Mouse (Mus musculus): Measurements from ENCODE around the gene Krt81. TPM values are rescaled to one million over a fixed set of nuclear protein-coding genes. Genes with fewer than 3 reads are reported as not detected.

The Krt81 gene
- polyA plus RNA-seq, 1 experiment from 2014 or later = not detected

DNA sequence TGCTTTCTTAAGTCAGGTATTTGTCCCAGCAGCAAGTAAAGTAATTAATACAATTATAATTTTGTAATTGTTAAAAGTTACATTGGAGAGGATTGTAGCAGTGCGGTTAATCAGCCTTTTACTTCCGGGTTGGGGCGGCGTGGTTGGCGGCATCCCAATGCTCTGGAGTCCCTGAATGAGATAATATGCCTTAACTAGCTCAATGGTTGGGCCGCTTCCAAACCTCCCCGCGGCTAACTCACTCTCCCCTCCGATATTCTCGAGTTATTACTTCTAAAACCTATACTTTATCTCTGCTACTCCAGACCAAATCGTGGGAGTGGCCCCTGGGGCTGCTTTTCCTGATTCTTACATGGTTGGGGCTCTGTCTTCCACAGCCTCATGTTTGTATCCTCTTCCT is 17.0 kb downstream of the Krt81 start:
- Histone ChIP-seq H3K27ac (replicated peaks) (no peak overlapping the region), H3K9ac (no peak overlapping the region), H3K9me3 (no peaks in the 10 kb centered on the region), H3K27me3 (no peaks in the 10 kb centered on the region), H3K4me3 (no peak overlapping the region), H3K36me3 (no peaks in the 10 kb centered on the region), H3K4me1 (replicated peaks) (no peaks in the 10 kb centered on the region), H3K4me2 (no peak overlapping the region)
- ATAC-seq (ENCODE audit: low read depth) = no peak
- 76% methylated on average over 11 of the region's 11 CpGs for WGBS

DNA sequence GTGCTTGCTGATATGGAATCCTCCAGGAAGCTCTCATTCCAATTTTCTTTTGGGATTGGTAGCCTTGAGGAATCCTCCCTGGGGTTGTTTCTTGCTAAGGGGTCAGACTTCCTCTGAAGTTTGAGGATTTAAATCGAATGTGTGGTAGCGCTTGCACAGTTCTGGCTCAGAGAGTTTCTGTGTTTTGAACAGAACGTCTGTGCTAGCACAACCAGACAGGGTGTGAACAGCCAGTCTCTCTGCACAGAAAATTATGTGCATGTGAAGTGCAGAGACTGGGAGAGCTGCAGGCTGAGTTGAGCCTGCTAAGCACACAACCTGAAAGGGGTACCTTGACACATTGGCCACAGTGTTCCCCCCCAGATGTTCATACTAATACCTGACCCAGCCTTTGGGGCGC is 22.7 kb downstream of the Krt81 start:
- H3K4me3 ChIP-seq = no peak overlapping the region
- H3K36me3 ChIP-seq = no peaks in the 10 kb centered on the region
- H3K4me1 ChIP-seq (replicated peaks) = peaks cover 9% of the 10 kb centered on the region
- no peak overlapping the region for H3K27ac ChIP-seq (replicated peaks)
- no peak overlapping the region for H3K4me2 ChIP-seq
- 81% methylated on average over 4 of the region's 4 CpGs for WGBS
- ATAC-seq (ENCODE audit: low read depth) = no peak
- H3K27me3 ChIP-seq = peaks cover 38% of the 10 kb centered on the region
- H3K9ac ChIP-seq = no peak overlapping the region
- H3K9me3 ChIP-seq = no peaks in the 10 kb centered on the region

DNA sequence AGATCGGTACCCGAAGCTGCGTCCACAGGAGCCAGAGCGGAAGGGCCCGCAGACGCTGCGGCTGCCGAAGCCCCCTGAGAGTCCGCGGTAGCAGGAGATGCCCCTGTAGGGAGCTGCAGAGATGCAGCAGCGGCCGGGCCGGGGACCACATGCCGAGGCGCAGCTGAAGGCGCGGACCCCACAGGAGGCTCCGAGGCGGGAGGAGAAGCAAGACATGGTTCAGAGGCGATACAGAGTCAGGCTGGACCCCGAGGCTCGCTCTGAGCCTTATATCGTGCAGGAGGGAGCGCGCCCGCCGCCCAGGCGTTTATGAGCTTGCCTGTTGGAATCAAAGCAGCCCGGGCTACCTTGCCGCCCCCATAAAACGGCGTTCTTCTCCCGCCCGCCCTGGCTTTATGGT is 25.0 kb downstream of the Krt81 start, which contains the start of gene Krt87:
Gene Krt87, minus strand, starts transcription at position 250 of the 400 bp plus-strand sequence.
- Histone ChIP-seq H3K9me3 (no peaks in the 10 kb centered on the region), H3K4me2 (peak within 1 kb of the TSS; percentile 65), H3K4me1 (replicated peaks) (peaks cover 9% of the 10 kb centered on the region), H3K9ac (peak within 1 kb of the TSS; percentile 64), H3K27ac (replicated peaks) (no peak within 1 kb of the TSS), H3K27me3 (peaks cover 38% of the 10 kb centered on the region), H3K36me3 (no peaks in the 10 kb centered on the region), H3K4me3 (peak within 1 kb of the TSS; percentile 37)
- 2% methylated on average over 34 of the region's 34 CpGs for WGBS
- ATAC-seq (ENCODE audit: low read depth) = peak; percentile 32; the same call in 1 of the 2 replicates

GRCm38 (mm10) chr15:101436611-101437010 is 26.9 kb downstream of the Krt81 start:
- WGBS = 92% methylated on average over 7 of the region's 7 CpGs
- peaks cover 9% of the 10 kb centered on the region for H3K4me1 ChIP-seq (replicated peaks)
- H3K4me3 ChIP-seq = no peak overlapping the region
- no peak overlapping the region for H3K4me2 ChIP-seq
- no peak overlapping the region for H3K27ac ChIP-seq (replicated peaks)
- H3K27me3 ChIP-seq = peaks cover 38% of the 10 kb centered on the region
- H3K9ac ChIP-seq = no peak overlapping the region
- H3K9me3 ChIP-seq = no peaks in the 10 kb centered on the region
- H3K36me3 ChIP-seq = no peaks in the 10 kb centered on the region
- ATAC-seq (ENCODE audit: low read depth) = no peak

GRCm38 (mm10) chr15:101424914-101425313 is 38.6 kb downstream of the Krt81 start:
- ATAC-seq (ENCODE audit: low read depth) = no peak
- H3K36me3 ChIP-seq = no peaks in the 10 kb centered on the region
- no peak overlapping the region for H3K4me3 ChIP-seq
- H3K9ac ChIP-seq = no peak overlapping the region
- H3K27ac ChIP-seq (replicated peaks) = no peak overlapping the region
- H3K27me3 ChIP-seq = no peaks in the 10 kb centered on the region
- H3K9me3 ChIP-seq = no peaks in the 10 kb centered on the region
- 15% methylated on average over 5 of the region's 5 CpGs for whole genome bisulfite sequencing
- no peak overlapping the region for H3K4me2 ChIP-seq
- no peaks in the 10 kb centered on the region for H3K4me1 ChIP-seq (replicated peaks)

DNA sequence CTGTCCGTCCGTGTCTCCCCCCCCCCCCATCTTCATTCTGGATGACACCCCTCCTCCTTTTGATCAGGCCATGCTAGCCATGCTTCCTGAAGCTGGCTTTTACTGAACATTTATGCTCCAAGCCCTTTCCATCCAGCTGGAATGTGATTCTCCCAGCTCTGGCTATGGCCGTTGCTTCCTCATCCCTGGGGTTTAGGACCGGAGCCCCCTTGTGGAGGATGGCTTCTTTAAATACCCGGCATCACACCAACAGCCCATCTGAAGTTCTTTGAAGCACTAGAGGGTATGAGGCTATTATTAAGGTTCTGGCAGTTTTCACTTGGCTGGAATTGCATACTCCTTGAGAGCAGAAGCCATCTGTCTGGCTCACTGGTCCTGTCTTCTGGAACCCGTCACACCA is 42.6 kb downstream of the Krt81 start:
- H3K27ac ChIP-seq (replicated peaks) = no peak overlapping the region
- WGBS = 58% methylated on average over 6 of the region's 6 CpGs

DNA sequence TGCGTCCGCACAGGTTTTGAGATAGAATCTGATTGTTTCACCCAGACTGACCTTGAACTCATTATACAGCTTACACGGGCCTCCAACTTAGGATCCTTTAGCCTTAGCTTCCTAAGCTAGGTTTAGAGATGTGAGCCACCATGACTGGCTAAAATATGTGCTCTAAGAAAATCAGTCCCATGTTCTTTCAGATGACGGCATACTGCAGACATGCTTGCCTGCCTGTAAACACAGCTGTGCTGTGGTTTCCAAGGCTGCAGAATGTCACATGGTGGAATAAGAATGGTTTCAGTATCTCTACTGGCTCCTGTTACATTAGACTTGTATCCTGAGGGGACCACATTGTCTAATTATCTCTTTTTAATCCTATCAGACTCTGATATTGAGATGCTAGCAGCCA is 44.6 kb downstream of the Krt81 start:
- Histone ChIP-seq H3K4me3 (no peak overlapping the region), H3K4me1 (replicated peaks) (no peaks in the 10 kb centered on the region), H3K36me3 (no peaks in the 10 kb centered on the region), H3K9me3 (no peaks in the 10 kb centered on the region), H3K27me3 (peaks cover 4% of the 10 kb centered on the region), H3K4me2 (no peak overlapping the region), H3K9ac (no peak overlapping the region), H3K27ac (replicated peaks) (no peak overlapping the region)
- 83% methylated on average over 4 of the region's 4 CpGs for WGBS
- no peak for ATAC-seq (ENCODE audit: low read depth)

More for the DNA sequence above, 42.6 kb downstream of the Krt81 start:
- Histone ChIP-seq H3K4me2 (no peak overlapping the region), H3K4me3 (no peak overlapping the region), H3K4me1 (replicated peaks) (no peaks in the 10 kb centered on the region), H3K9ac (no peak overlapping the region), H3K36me3 (no peaks in the 10 kb centered on the region), H3K9me3 (no peaks in the 10 kb centered on the region), H3K27me3 (no peaks in the 10 kb centered on the region)
- ATAC-seq (ENCODE audit: low read depth) = no peak

DNA sequence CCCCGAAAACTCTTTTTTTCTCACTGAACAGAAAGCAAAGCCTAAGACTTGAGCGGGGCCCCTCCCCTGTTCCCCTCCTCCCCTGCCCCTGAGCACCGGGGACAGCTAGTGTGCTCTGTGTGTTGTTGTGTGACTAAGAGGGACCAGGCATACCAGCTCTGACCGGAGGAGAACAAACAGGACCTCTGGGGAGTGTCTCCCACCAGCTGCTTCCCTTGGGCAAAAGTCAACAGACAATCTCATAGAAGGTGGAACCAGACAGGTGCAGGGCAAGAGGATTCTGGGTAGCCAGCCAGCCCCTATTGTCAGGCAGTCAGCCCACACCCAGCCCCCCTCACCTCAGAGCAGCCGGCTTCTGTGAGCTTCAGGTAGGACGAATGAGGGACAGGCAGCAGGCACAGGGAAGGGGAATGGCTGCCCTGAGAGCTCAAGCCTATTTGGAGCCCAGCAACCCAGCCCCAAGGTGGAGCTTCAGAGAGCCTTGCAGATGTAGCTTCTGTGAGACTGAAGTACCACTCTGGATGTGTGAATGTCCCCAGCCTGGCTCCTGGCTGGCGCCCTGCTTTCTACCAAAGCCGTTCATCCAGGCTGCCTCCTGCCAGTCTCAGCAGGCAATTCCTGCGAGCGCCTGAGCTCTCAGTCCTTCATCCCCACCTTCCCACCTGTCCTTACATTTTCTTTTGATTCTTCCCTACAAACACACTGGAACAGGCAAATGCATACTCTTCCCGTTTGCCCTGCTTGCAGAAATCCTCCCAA is 48.6 kb downstream of the Krt81 start:
- no peak overlapping the region for H3K4me3 ChIP-seq
- H3K4me2 ChIP-seq = no peak overlapping the region
- no peaks in the 10 kb centered on the region for H3K9me3 ChIP-seq
- no peaks in the 10 kb centered on the region for H3K36me3 ChIP-seq
- no peak overlapping the region for H3K27ac ChIP-seq (replicated peaks)
- no peak overlapping the region for H3K9ac ChIP-seq
- H3K27me3 ChIP-seq = peaks cover 35% of the 10 kb centered on the region
- no peaks in the 10 kb centered on the region for H3K4me1 ChIP-seq (replicated peaks)
- no peak for ATAC-seq (ENCODE audit: low read depth)
- WGBS = 48% methylated on average over 11 of the region's 11 CpGs

DNA sequence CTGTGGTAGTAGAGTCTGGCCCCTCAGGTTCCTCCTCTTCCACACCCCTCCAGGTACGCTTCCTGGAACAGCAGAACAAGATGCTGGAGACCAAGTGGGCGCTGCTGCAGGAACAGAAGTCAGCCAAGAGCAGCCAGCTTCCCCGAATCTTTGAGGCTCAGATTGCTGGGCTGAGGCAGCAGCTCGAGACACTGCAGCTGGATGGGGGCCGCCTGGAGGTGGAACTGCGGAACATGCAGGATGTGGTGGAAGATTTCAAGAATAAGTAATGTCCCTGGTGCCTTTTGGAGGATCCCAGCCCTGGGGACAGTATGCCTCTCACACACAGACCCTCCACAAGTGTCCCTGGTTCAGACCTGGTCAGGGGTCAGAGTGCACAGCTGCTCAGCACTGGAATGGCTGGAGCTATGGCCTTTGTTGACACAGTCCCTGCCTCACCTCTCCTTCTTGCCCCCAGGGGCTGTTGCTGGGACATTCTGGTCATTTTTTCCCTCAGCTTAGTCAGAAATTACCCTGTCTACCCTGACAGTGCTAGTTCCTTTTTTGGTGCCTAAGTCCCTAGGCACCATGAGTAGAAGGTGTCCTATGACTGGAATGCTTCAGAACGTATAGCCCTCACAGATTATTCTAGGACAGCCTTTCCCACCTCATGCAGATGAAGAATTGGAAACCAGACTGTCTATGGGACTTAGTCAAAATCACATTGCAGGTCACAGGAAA is 49.5 kb downstream of the Krt81 start:
- H3K4me3 ChIP-seq = no peak overlapping the region
- H3K9me3 ChIP-seq = no peaks in the 10 kb centered on the region
- WGBS = 58% methylated on average over 7 of the region's 7 CpGs
- no peaks in the 10 kb centered on the region for H3K4me1 ChIP-seq (replicated peaks)
- ATAC-seq (ENCODE audit: low read depth) = no peak
- no peaks in the 10 kb centered on the region for H3K36me3 ChIP-seq
- H3K4me2 ChIP-seq = no peak overlapping the region
- H3K27ac ChIP-seq (replicated peaks) = no peak overlapping the region
- H3K9ac ChIP-seq = no peak overlapping the region
- H3K27me3 ChIP-seq = peaks cover 35% of the 10 kb centered on the region

DNA sequence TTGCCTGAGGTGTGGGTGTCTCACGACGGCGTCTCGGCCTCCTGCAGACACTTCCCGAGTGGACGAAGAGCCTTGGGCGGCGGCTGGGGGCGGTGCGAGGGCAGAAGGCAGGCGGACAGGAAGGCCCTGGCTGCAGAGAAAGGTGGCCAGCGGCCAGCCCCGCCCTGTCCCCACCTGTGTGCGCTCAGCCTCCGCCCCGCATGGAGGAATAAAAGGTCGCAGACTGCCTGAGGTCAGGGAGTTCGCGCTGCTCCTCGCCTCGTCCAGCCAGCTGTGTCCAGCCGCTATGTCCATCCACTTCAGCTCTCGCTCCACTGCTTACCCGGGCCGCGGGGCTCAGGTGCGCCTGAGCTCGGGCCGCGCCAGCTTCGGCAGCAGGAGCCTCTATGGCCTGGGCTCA is 51.4 kb downstream of the Krt81 start:
- Histone ChIP-seq H3K4me2 (no peak overlapping the region), H3K4me3 (no peak overlapping the region), H3K27ac (replicated peaks) (no peak overlapping the region), H3K9ac (no peak overlapping the region), H3K27me3 (peaks cover 35% of the 10 kb centered on the region), H3K4me1 (replicated peaks) (no peaks in the 10 kb centered on the region), H3K9me3 (no peaks in the 10 kb centered on the region), H3K36me3 (no peaks in the 10 kb centered on the region)
- no peak for ATAC-seq (ENCODE audit: low read depth)
- 28% methylated on average over 31 of the region's 31 CpGs for WGBS

DNA sequence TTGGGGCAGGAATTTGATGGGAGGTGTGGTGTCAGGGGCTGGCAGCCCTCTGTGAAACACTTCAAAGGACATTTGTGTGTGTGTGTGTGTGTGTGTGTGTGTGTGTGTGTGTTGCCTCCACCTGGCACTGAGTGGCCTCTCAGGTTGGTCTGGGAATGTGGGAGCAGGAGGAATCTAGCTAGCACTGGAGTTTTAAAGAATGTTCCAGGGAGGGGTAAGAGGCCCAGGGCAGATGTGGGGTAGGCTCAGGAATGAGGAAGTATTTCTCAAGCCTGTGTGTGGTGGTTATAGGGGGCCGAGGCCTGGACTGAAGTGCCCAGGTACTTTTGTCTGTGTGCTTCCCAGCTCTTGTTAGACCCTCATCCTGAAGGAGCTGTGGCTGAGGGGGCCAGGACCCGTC is 52.8 kb downstream of the Krt81 start, which contains the start of gene Krt7:
Gene Krt7, plus strand, starts transcription at position 269 of the 400 bp plus-strand sequence.
- no peak for ATAC-seq (ENCODE audit: low read depth)
- Histone ChIP-seq H3K9ac (no peak within 1 kb of the TSS), H3K9me3 (no peaks in the 10 kb centered on the region), H3K27ac (replicated peaks) (no peak within 1 kb of the TSS), H3K36me3 (no peaks in the 10 kb centered on the region), H3K27me3 (peaks cover 35% of the 10 kb centered on the region), H3K4me2 (no peak within 1 kb of the TSS), H3K4me1 (replicated peaks) (no peaks in the 10 kb centered on the region), H3K4me3 (no peak within 1 kb of the TSS)
- WGBS = 52% methylated on average over 2 of the region's 2 CpGs
